Mouse (Mus musculus): ENCODE results near the gene Zfp385c. TPM values are rescaled to one million over a fixed set of nuclear protein-coding genes. Genes with fewer than 3 reads are reported as not detected.
A peak's percentile ranks its signal among the peaks of the same experiment; 100 is the strongest.
"Not testable (repeated sequence)": the region's sequence is repeated elsewhere in the genome, so short reads cannot be mapped to it uniquely, and the experiment has no call there.

The Zfp385c gene
- polyA plus RNA-seq, 1 experiment from 2014 or later: 0.08 TPM

DNA sequence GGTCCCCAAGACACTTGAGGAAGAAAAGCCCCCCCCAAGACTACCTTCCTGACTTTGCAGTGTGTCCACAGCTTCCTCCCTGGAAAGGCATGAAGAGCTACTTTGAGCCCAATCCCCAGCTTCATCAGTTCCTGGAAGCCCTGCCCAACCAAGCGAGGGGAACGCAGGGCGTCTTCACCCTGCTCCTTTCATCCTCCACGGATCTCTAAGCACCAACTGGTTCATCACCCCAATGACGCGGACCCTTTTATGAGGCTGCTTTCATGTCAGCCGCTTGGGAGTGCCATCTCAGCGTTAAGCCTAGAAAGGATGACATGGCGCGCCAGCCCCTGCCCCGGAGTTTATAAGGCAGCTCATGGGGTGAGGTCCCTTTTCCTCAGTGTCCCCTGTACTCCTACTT lies 72.3 kb downstream of the Zfp385c start, which contains the start of gene Dnajc7:
Dnajc7 (minus strand) TSS at position 187 of the 400 bp plus-strand sequence.
- H3K4me1 ChIP-seq (replicated peaks; ENCODE audit: control insufficient read depth, insufficient read depth, low read length): 0 out of 2 replicates have a peak, but pooled peaks cover 2% of the 10 kb centered on the region
- H3K36me3 ChIP-seq (ENCODE audit: control insufficient read depth, insufficient read depth, low read length): no peaks in the 10 kb centered on the region
- no peaks in the 10 kb centered on the region for H3K9me3 ChIP-seq (ENCODE audit: control insufficient read depth, low read length)
- ATAC-seq (ENCODE audit: low FRiP score) (no peak; the same call in 1 of the 2 replicates), DNase-seq (ENCODE audit: low spot score) (no peak)
- peak within 1 kb of the TSS; percentile 74 for H3K4me2 ChIP-seq (replicated peaks; ENCODE audit: low read depth, low read length)
- H3K27me3 ChIP-seq (ENCODE audit: control insufficient read depth, insufficient read depth, low read length): no peaks in the 10 kb centered on the region
- peak within 1 kb of the TSS; percentile 92 for H3K27ac ChIP-seq (ENCODE audit: low read depth, low read length)
- peak within 1 kb of the TSS; percentile 98 for H3K4me3 ChIP-seq (ENCODE audit: low read depth, low read length)
- peak within 1 kb of the TSS; percentile 97 for H3K9ac ChIP-seq (ENCODE audit: low read depth, low read length)
- 6% methylated on average over 11 of the region's 11 CpGs for WGBS

DNA sequence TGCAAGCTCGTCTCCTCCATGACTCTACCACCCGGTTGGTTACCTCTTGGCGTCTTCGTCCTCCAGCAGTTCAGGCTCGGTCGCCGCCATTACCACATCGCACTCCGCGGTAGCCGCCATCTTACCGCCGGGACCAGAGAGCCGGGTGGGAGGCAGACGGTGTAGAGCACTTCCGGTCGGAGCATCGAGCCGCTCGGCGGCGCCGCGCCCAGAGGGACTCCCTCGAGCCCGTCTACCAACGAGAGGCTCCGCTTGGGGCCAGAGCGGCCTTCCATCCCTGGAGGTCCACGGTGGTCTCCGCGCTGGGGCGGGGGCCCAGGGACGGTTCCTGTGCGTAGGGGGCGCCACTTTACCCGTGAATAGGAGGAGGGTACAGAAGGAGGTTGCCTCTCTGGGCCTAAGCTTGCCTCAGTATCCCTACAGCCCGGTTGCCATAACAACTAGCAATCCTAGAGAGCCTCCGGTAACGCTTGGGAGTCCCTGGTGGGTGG lies 72.7 kb downstream of the Zfp385c start:
- Histone ChIP-seq H3K4me3 (ENCODE audit: low read depth, low read length) (peak overlapping the region; percentile 98), H3K36me3 (ENCODE audit: control insufficient read depth, insufficient read depth, low read length) (no peaks in the 10 kb centered on the region), H3K27ac (ENCODE audit: low read depth, low read length) (peak overlapping the region; percentile 92), H3K9me3 (ENCODE audit: control insufficient read depth, low read length) (no peaks in the 10 kb centered on the region), H3K4me1 (replicated peaks; ENCODE audit: control insufficient read depth, insufficient read depth, low read length) (0 out of 2 replicates have a peak, but pooled peaks cover 2% of the 10 kb centered on the region), H3K9ac (ENCODE audit: low read depth, low read length) (peak overlapping the region; percentile 97), H3K4me2 (replicated peaks; ENCODE audit: low read depth, low read length) (peak overlapping the region; percentile 71), H3K27me3 (ENCODE audit: control insufficient read depth, insufficient read depth, low read length) (no peaks in the 10 kb centered on the region)
- peak; percentile 99 for DNase-seq (ENCODE audit: low spot score)
- WGBS: under 1% methylated on average over 40 of the region's 40 CpGs
- peak; percentile 97 for ATAC-seq (ENCODE audit: low FRiP score)

DNA sequence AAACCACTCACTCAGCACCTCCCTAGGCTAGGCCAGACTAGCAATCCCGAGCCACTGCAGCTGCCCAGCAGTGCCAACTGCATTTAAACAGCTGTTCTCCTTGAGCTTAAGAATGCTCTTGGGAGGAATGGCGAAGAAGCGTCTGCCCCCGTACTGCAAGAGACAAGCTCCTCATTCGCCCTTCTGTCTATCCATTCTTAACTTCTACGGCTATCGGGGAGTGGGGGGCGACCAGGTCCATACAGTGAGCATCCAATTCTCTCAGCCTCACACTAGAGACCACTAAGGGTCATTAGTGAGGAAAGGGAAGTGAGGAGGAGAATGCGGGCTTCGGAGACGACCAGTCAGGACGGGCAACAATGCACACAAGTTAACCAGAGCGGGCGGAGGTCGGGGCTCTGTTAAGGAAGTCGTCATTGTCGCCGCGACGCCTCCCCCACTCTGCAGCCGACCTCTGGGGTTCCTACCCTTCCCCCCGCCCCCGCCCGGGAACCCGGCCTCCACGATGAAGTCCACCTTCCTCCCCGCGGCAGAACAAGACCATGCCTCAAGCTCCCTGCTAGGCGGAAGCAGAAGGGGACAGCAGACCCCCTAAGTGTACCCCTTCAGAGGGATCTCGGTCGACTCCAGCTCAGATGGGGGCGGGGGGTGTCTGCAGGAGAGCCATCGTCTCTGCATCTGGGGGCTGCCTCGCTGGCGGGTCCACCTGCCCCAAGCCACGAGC lies 73.3 kb downstream of the Zfp385c start, which contains the start of gene Nkiras2:
Nkiras2 (plus strand) TSS at position 484 of the 724 bp plus-strand sequence.
- DNase-seq (ENCODE audit: low spot score): peak; percentile 80
- H3K9me3 ChIP-seq (ENCODE audit: control insufficient read depth, low read length): no peaks in the 10 kb centered on the region
- no peaks in the 10 kb centered on the region for H3K36me3 ChIP-seq (ENCODE audit: control insufficient read depth, insufficient read depth, low read length)
- peak within 1 kb of the TSS; percentile 97 for H3K9ac ChIP-seq (ENCODE audit: low read depth, low read length)
- H3K4me3 ChIP-seq (ENCODE audit: low read depth, low read length): peak within 1 kb of the TSS; percentile 98
- H3K27me3 ChIP-seq (ENCODE audit: control insufficient read depth, insufficient read depth, low read length): no peaks in the 10 kb centered on the region
- 0 out of 2 replicates have a peak, but pooled peaks cover 2% of the 10 kb centered on the region for H3K4me1 ChIP-seq (replicated peaks; ENCODE audit: control insufficient read depth, insufficient read depth, low read length)
- ATAC-seq (ENCODE audit: low FRiP score): peak; percentile 78
- H3K27ac ChIP-seq (ENCODE audit: low read depth, low read length): peak within 1 kb of the TSS; percentile 92
- WGBS: under 1% methylated on average over 35 of the region's 36 CpGs
- peak within 1 kb of the TSS; percentile 74 for H3K4me2 ChIP-seq (replicated peaks; ENCODE audit: low read depth, low read length)

DNA sequence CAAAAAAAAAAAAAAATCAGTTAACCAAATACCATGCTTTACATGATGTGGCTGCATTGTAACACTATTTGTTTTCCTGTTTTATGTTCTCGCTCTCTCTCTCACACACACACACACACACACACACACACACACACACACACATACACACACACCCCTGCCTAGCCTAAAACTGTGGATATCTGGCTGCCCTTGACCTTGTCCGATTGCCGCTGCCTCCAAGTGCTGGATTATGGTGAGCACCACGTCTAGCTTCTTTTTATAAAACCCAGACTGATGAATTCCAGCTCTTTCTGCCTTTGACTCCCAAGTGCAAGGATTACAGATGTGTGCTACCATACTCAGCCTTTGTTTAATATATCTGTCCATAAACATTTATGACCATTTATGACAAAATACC lies 74.8 kb downstream of the Zfp385c start:
- 0 out of 2 replicates have a peak, but pooled peaks cover 2% of the 10 kb centered on the region for H3K4me1 ChIP-seq (replicated peaks; ENCODE audit: control insufficient read depth, insufficient read depth, low read length)
- H3K4me3 ChIP-seq (ENCODE audit: low read depth, low read length): no peak overlapping the region
- H3K9me3 ChIP-seq (ENCODE audit: control insufficient read depth, low read length): no peaks in the 10 kb centered on the region
- ATAC-seq (ENCODE audit: low FRiP score): no peak
- no peaks in the 10 kb centered on the region for H3K36me3 ChIP-seq (ENCODE audit: control insufficient read depth, insufficient read depth, low read length)
- no peak for DNase-seq (ENCODE audit: low spot score)
- no peak overlapping the region for H3K27ac ChIP-seq (ENCODE audit: low read depth, low read length)
- H3K27me3 ChIP-seq (ENCODE audit: control insufficient read depth, insufficient read depth, low read length): no peaks in the 10 kb centered on the region
- H3K4me2 ChIP-seq (replicated peaks; ENCODE audit: low read depth, low read length): no peak overlapping the region
- no peak overlapping the region for H3K9ac ChIP-seq (ENCODE audit: low read depth, low read length)
- WGBS: 89% methylated on average over 4 of the region's 4 CpGs

DNA sequence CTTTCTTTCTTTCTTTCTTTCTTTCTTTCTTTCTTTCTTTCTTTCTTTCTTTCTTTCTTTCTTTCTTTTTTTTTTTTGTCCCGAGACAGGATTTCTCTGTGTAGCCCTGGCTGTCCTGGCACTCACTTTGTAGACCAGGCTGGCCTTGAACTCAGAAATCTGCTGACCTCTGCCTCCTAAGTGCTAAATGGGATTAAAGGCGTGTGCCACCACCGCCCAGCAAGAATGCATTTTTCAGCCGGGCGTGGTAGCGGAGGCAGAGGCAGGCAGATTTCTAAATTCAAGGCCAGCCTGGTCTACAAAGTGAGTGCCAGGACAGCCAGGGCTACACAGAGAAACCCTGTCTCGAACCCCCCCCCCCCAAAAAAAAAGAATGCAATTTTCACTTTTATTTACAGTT lies 75.4 kb downstream of the Zfp385c start:
- not testable (repeated sequence) for DNase-seq (ENCODE audit: low spot score); H3K9me3 ChIP-seq (ENCODE audit: control insufficient read depth, low read length); H3K27me3 ChIP-seq (ENCODE audit: control insufficient read depth, insufficient read depth, low read length); H3K4me3 ChIP-seq (ENCODE audit: low read depth, low read length); H3K4me2 ChIP-seq (replicated peaks; ENCODE audit: low read depth, low read length); ATAC-seq (ENCODE audit: low FRiP score); H3K36me3 ChIP-seq (ENCODE audit: control insufficient read depth, insufficient read depth, low read length); H3K4me1 ChIP-seq (replicated peaks; ENCODE audit: control insufficient read depth, insufficient read depth, low read length); H3K27ac ChIP-seq (ENCODE audit: low read depth, low read length); H3K9ac ChIP-seq (ENCODE audit: low read depth, low read length)
- 96% methylated on average over 7 of the region's 7 CpGs for WGBS

DNA sequence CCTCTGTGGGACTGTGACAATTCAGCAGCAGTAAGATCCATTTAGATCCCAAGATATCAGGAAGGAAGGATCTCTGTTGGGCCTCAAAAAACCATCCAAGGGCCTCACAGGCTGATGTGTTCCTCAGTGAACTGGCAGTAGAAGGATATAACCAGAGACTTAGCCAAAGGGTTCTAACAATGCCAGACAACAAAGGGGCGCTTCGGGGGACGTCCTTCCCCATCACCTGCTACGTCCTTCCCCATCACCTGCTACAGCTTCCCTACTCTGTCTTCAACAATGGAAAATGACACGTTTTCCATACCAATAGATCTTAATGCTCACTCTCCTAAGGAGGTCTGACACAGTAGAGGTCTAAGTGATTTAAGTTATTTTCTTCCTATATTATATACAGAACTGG lies 75.9 kb downstream of the Zfp385c start:
- Histone ChIP-seq H3K27me3 (ENCODE audit: control insufficient read depth, insufficient read depth, low read length) (no peaks in the 10 kb centered on the region), H3K9me3 (ENCODE audit: control insufficient read depth, low read length) (no peaks in the 10 kb centered on the region), H3K27ac (ENCODE audit: low read depth, low read length) (no peak overlapping the region), H3K4me1 (replicated peaks; ENCODE audit: control insufficient read depth, insufficient read depth, low read length) (0 out of 2 replicates have a peak, but pooled peaks cover 2% of the 10 kb centered on the region), H3K9ac (ENCODE audit: low read depth, low read length) (no peak overlapping the region), H3K4me3 (ENCODE audit: low read depth, low read length) (no peak overlapping the region), H3K4me2 (replicated peaks; ENCODE audit: low read depth, low read length) (no peak overlapping the region), H3K36me3 (ENCODE audit: control insufficient read depth, insufficient read depth, low read length) (no peaks in the 10 kb centered on the region)
- ATAC-seq (ENCODE audit: low FRiP score) (no peak), DNase-seq (ENCODE audit: low spot score) (no peak)
- WGBS: 94% methylated on average over 5 of the region's 5 CpGs

DNA sequence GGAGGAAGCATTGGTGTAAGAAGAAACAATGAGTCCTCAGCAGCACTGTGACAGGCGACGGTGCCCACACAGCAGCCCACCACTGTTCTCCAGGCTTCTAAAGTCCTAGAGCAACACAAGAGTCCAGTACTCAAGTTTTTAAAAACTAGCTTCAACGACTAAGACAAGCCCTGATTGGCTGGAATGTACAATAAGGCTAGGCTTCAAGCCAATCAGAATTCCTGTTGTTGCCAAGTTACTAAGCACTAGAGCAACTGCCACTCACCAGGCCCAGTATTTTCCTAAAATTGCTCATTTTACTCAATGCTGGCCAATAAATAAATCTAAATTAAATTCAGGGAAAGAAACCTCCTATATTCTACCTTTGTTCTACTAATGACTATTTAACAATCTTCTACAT lies 79.0 kb downstream of the Zfp385c start:
- Histone ChIP-seq H3K9me3 (ENCODE audit: control insufficient read depth, low read length) (no peaks in the 10 kb centered on the region), H3K36me3 (ENCODE audit: control insufficient read depth, insufficient read depth, low read length) (no peaks in the 10 kb centered on the region), H3K4me3 (ENCODE audit: low read depth, low read length) (no peak overlapping the region), H3K4me2 (replicated peaks; ENCODE audit: low read depth, low read length) (no peak overlapping the region), H3K9ac (ENCODE audit: low read depth, low read length) (no peak overlapping the region), H3K27ac (ENCODE audit: low read depth, low read length) (no peak overlapping the region), H3K27me3 (ENCODE audit: control insufficient read depth, insufficient read depth, low read length) (no peaks in the 10 kb centered on the region), H3K4me1 (replicated peaks; ENCODE audit: control insufficient read depth, insufficient read depth, low read length) (0 out of 2 replicates have a peak, but pooled peaks cover 1% of the 10 kb centered on the region)
- ATAC-seq (ENCODE audit: low FRiP score): no peak
- 95% methylated on average over 3 of the region's 3 CpGs for WGBS
- DNase-seq (ENCODE audit: low spot score): peak; percentile 28

DNA sequence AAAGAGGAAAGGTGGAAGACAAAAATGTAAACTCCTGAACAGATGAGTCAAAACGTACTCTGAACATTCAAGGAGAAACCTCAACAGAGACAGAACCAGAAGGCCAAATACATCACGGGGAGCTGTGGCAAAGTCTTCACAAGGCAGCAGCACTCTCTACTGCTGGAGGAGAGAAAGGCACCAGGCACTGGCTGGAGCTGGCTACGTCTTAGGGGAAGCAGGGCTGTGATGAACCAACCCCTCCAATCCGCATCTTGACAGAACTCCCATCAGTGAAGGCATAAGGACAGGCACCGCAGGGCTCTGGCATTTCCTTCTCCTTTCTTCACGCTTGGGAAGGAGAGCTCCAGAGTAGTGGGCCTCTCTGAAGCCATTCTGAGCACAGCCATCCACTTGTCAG lies 80.6 kb downstream of the Zfp385c start:
- Histone ChIP-seq H3K4me1 (replicated peaks; ENCODE audit: control insufficient read depth, insufficient read depth, low read length) (no peaks in the 10 kb centered on the region), H3K27ac (ENCODE audit: low read depth, low read length) (no peak overlapping the region), H3K36me3 (ENCODE audit: control insufficient read depth, insufficient read depth, low read length) (no peaks in the 10 kb centered on the region), H3K9ac (ENCODE audit: low read depth, low read length) (no peak overlapping the region), H3K9me3 (ENCODE audit: control insufficient read depth, low read length) (no peaks in the 10 kb centered on the region), H3K4me3 (ENCODE audit: low read depth, low read length) (no peak overlapping the region), H3K27me3 (ENCODE audit: control insufficient read depth, insufficient read depth, low read length) (no peaks in the 10 kb centered on the region), H3K4me2 (replicated peaks; ENCODE audit: low read depth, low read length) (no peak overlapping the region)
- DNase-seq (ENCODE audit: low spot score) (no peak), ATAC-seq (ENCODE audit: low FRiP score) (no peak)
- WGBS: 89% methylated on average over 6 of the region's 6 CpGs
